Mouse (Mus musculus) ovary, adult 18-20 months (tissue): Measurements from ENCODE around the gene Hoxa13.

Source experiments
- DNase-seq: peaks from one replicate; pipeline ENCODE4 v3.0.0; 2022; ENCODE audit warnings: low spot score, mixed read lengths

Hoxa13 gene

DNA sequence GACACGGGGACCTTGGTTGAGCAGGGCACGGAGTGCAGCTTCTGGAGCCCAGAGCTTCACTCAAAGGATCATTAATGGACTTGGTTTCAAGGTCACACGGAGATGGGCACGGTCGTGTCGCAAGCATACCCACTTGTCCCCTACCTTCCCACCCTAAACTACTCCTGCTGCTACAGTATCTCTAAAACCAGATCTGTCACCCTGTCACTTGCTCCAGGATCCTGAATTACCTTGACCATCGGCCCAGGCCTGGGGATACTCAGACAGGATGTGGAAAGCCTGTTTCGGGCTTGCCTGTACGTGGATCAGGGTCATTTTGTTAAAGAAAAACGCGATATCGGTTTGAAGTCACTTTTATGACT is 51.0 kb downstream of the Hoxa13 start:
- DNase-seq = no peak

DNA sequence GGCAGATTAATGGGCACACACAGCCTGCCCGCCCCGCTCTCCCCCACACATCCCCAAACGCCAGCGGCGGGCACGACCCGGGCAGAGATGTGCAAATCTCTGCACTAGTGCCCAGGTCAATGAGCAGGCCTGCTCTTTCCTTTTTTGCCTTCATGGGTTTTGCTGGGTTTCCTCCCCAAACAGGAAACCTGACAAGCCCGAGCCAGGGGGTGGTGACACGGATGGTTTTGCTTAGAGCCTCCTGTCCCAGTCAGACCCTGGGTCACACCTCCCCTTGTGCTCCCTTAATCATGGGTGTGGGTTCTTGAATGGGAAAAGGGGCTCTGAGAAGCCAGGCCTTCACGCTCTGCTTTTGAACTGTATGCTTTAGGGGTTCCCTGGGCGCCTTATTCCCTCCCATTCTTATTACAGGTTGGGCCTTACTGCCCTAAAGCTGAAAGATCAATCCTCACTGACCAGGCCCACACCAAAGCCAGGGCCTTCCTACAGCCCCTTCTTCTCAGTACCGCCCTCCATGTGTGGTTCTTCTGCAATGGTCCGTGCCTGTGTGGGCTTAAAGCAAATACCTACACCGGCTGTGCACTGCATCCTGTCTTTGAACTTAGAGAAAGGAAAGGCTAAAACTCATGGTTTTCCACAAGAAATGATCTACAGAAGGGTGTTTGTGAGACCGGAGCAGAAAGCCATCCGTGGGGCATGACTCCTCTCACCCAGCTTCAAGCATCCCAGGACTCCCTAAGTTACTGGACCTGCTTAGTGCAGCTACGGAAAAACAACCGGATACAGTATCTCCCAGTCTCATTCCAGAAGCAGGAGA is 51.6 kb downstream of the Hoxa13 start:
- no peak for DNase-seq

DNA sequence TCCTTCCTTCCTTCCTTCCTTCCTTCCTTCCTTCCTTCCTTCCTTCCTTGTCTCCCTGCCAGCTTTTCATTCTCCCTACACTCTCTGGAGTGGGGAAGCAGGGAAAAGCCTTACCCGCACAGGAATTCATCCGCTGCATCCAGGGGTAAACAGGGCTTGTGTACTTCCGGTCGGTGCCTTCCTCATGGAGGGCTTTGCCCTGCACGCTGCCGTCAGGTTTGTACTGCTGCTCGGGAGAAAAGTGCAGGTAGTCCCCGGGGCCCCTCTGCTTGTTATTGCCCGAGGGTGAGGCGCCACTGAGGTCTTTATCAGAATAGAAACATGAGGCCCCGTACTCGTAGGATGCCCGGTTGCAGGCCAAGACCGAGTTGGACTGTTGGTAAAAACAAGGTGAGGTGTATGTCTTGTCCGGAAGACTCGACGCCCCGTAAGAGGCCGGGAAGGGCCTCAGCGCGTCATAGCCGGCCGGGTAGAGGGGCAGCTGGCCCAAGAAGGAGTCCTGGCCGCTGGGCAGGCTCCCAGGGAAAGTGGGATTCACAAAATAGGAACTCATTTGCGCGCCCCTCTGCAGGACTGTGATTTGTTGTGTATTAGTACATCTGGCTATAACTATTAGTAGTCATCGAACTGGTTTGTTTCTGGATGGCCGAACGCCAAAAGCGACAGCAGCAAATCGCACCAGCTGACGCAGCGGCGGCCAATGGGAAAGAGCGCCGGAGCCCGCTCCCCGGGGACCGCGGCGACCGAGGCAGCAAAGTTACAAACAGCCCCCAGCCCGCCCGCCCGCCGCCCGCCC is 52.4 kb downstream of the Hoxa13 start, which contains the start of gene Hoxa6:
Hoxa6 (minus strand) TSS at position 651 of the 796 bp plus-strand sequence.
- no peak for DNase-seq
